ENCODE assay signal across 10 mouse cellular contexts in genomic region chr9:65281536-65282151, GRCm38 (mm10). TPM values are rescaled to one million over a fixed set of nuclear protein-coding genes. Genes with fewer than 3 reads are reported as not detected.
DNase-seq lines count a peak whose midpoint lies in the region; ATAC-seq lines count a peak whose summit lies in the region.
"Had no signal": no experiment of that assay in that cellular context is flagged by ENCODE, and none has a peak within 500 bp of the region (broad histone marks: within the 10 kb centered on the region; RNA-seq: fewer than 3 reads in every experiment).

No protein-coding gene starts in this region.

- H3K4me2 ChIP-seq in neural tube, embryonic 13.5 days: no peak overlapping the region
- H3K4me2 ChIP-seq: hindbrain, embryonic 15.5 days; liver, embryonic 15.5 days had no signal

- no peaks in the 10 kb centered on the region for H3K36me3 ChIP-seq in heart, embryonic 10.5 days
- no peaks in the 10 kb centered on the region for H3K36me3 ChIP-seq in neural tube, embryonic 13.5 days
- H3K36me3 ChIP-seq: hindbrain, embryonic 15.5 days; liver, embryonic 15.5 days had no signal

- H3K27me3 ChIP-seq in heart, embryonic 10.5 days (ENCODE audit: insufficient read depth, poor library complexity, severe bottlenecking): no peaks in the 10 kb centered on the region
- H3K27me3 ChIP-seq in neural tube, embryonic 13.5 days: no peaks in the 10 kb centered on the region
- H3K27me3 ChIP-seq: hindbrain, embryonic 15.5 days; liver, embryonic 15.5 days had no signal

- WGBS in heart, embryonic 10.5 days: 69% methylated on average over 5 of the region's 5 CpGs
- 78% methylated on average over 5 of the region's 5 CpGs for WGBS in neural tube, embryonic 13.5 days

- H3K4me3 ChIP-seq in heart, embryonic 10.5 days: no peak overlapping the region
- H3K4me3 ChIP-seq in neural tube, embryonic 13.5 days: no peak overlapping the region
- H3K4me3 ChIP-seq: hindbrain, embryonic 15.5 days; liver, embryonic 15.5 days had no signal

- ATAC-seq in neural tube, embryonic 13.5 days (ENCODE audit: low read depth): no peak
- ATAC-seq in granulocyte monocyte progenitor cell, adult 5-6 weeks (replicated peaks; ENCODE audit: poor library complexity, severe bottlenecking): no peak

- H3K4me1 ChIP-seq in heart, embryonic 10.5 days: no peaks in the 10 kb centered on the region
- no peaks in the 10 kb centered on the region; the same call in 1 of the 2 replicates for H3K4me1 ChIP-seq in neural tube, embryonic 13.5 days (replicated peaks)
- H3K4me1 ChIP-seq: hindbrain, embryonic 15.5 days; liver, embryonic 15.5 days had no signal

- peak; percentile 55 to 64 for DNase-seq in heart, adult 18-20 months
- no peak for DNase-seq in heart, embryonic 10.5 days (ENCODE audit: low spot score)
- DNase-seq in neural tube, embryonic 10.5 days (ENCODE audit: extremely low spot score, low spot score): no peak
- DNase-seq in cerebellum, adult 8-10 months: peak; percentile 44
- peak; percentile 38 for DNase-seq in lung, postnatal 14 days
- no peak for DNase-seq in urinary bladder, postnatal 4 days (ENCODE audit: low spot score in 2 of 2)

- H3K9me3 ChIP-seq in heart, embryonic 10.5 days: no peaks in the 10 kb centered on the region
- no peaks in the 10 kb centered on the region for H3K9me3 ChIP-seq in neural tube, embryonic 13.5 days
- H3K9me3 ChIP-seq: hindbrain, embryonic 15.5 days; liver, embryonic 15.5 days had no signal

- no peak overlapping the region for H3K27ac ChIP-seq in heart, embryonic 10.5 days
- H3K27ac ChIP-seq in neural tube, embryonic 13.5 days (replicated peaks): no peak overlapping the region
- H3K27ac ChIP-seq: hindbrain, embryonic 15.5 days; liver, embryonic 15.5 days had no signal

- H3K9ac ChIP-seq in neural tube, embryonic 13.5 days: 0 out of 2 replicates have a peak overlapping the region, but pooled peaks have one; percentile 31
- H3K9ac ChIP-seq: hindbrain, embryonic 15.5 days; liver, embryonic 15.5 days had no signal

RNA-seq across cellular contexts. Expression of gene Clpx, which starts 12.4 kb away (rescaled TPM):
- 100 to 1,000 TPM; 117 to 125 TPM for total RNA-seq in heart, adult 18-20 months (2021)
- polyA plus RNA-seq in heart, embryonic 10.5 days (2016; fragmentation: Nextera tagmentation; extraction: Ambion mirVana): 43.0 and 43.5 TPM in 2 replicates
- 42.9 and 43.6 TPM in 2 replicates for polyA plus RNA-seq in neural tube, embryonic 13.5 days (2015; fragmentation: Nextera tagmentation; extraction: Ambion mirVana)
- 15.8 and 24.0 TPM in 2 replicates for total RNA-seq in granulocyte monocyte progenitor cell, adult 5-6 weeks (2014; fragmentation: Nextera tagmentation)
- total RNA-seq in granulocyte monocyte progenitor cell, adult 5-6 weeks (2017): 44.3 and 51.7 TPM in 2 replicates

RNA-seq across cellular contexts. Expression of gene Cilp, which starts 16.7 kb away (rescaled TPM):
- total RNA-seq in heart, adult 18-20 months (2021): 1 to 10 TPM; 2.8 to 3.3 TPM
- polyA plus RNA-seq in heart, embryonic 10.5 days (2016; fragmentation: Nextera tagmentation; extraction: Ambion mirVana): not detected in 2 replicates
- polyA plus RNA-seq in neural tube, embryonic 13.5 days (2015; fragmentation: Nextera tagmentation; extraction: Ambion mirVana): 0.36 and 0.53 TPM in 2 replicates
- not detected in 2 replicates for total RNA-seq in granulocyte monocyte progenitor cell, adult 5-6 weeks (2014; fragmentation: Nextera tagmentation)
- not detected in 2 replicates for total RNA-seq in granulocyte monocyte progenitor cell, adult 5-6 weeks (2017)

Comparison
In these comparisons a context has a peak if more than half of its experiments do, and no peak if none do; other contexts are left out.
1. DNase-seq: peak in heart, adult 18-20 months (2 of 2), cerebellum, adult 8-10 months (single experiment) and lung, postnatal 14 days (single experiment); none in heart, embryonic 10.5 days (single experiment), neural tube, embryonic 10.5 days (single experiment) and urinary bladder, postnatal 4 days (0 of 2).